In genomic region chr6:77644591-77644990, GRCm38 (mm10) we compare ENCODE assay signal across 14 mouse cellular contexts.
"Had no signal": no experiment of that assay in that cellular context is flagged by ENCODE, and none has a peak within 500 bp of the region (broad histone marks: within the 10 kb centered on the region; RNA-seq: fewer than 3 reads in every experiment).

No protein-coding gene starts in this region.

- H3K4me3 ChIP-seq: kidney, embryonic 15.5 days; liver, embryonic 13.5 days; stomach, embryonic 15.5 days had no signal

- H3K36me3 ChIP-seq: kidney, embryonic 15.5 days; liver, embryonic 13.5 days; stomach, embryonic 15.5 days had no signal

- H3K4me1 ChIP-seq: kidney, embryonic 15.5 days; liver, embryonic 13.5 days; stomach, embryonic 15.5 days had no signal

- DNase-seq: kidney, adult 8-10 months; kidney, postnatal 10 days; kidney, postnatal 36 days; liver, embryonic 13.5 days; lung, adult 2 months; lung, postnatal 14 days; lung, postnatal 4 days; midbrain, embryonic 14.5 days; right cerebral cortex, postnatal 14 days; spleen, adult 18-20 months; thymus, postnatal 25 days had no signal

- H3K4me2 ChIP-seq: kidney, embryonic 15.5 days; liver, embryonic 13.5 days; midbrain, embryonic 11.5 days; stomach, embryonic 15.5 days had no signal

- H3K9me3 ChIP-seq: kidney, embryonic 15.5 days; liver, embryonic 13.5 days; stomach, embryonic 15.5 days had no signal

- H3K27ac ChIP-seq: kidney, embryonic 15.5 days; liver, embryonic 13.5 days; stomach, embryonic 15.5 days had no signal

- H3K9ac ChIP-seq: kidney, embryonic 15.5 days; liver, embryonic 13.5 days; stomach, embryonic 15.5 days had no signal

- H3K27me3 ChIP-seq: kidney, embryonic 15.5 days; liver, embryonic 13.5 days; stomach, embryonic 15.5 days had no signal
